Mouse (Mus musculus) limb, embryonic 11.5 days (tissue): Measurements from ENCODE around the gene Dnase2b. TPM values are rescaled to one million over a fixed set of nuclear protein-coding genes. Genes with fewer than 3 reads are reported as not detected.

ENCODE experiments used
- ATAC-seq: fragments of 200-750 bp; cut with Nextera tagmentation; 2 replicates; pipeline ENCODE4 v1.8.0; 2017; ENCODE audit warnings: low read depth; ENCODE audit not compliant: insufficient number of reproducible peaks, low FRiP score, low TSS enrichment
- DNase-seq: peaks from one replicate; pipeline ENCODE4 v3.0.0-alpha.2; 2015; ENCODE audit warnings: low spot score
- H3K27ac ChIP-seq: fragments of 300-500 bp; sonication (generic); replicated peaks from 2 replicates; pipeline ENCODE4 v1.5.1; 2014; ENCODE audit warnings: low read depth, mild to moderate bottlenecking, low read length
- H3K27me3 ChIP-seq: fragments of 300-500 bp; sonication (generic); 2 replicates; pipeline ENCODE4 v1.6.1; 2014; ENCODE audit warnings: mild to moderate bottlenecking, low read length, mixed read lengths; ENCODE audit not compliant: control insufficient read depth, insufficient read depth
- H3K36me3 ChIP-seq: fragments of 300-500 bp; sonication (generic); 2 replicates; pipeline ENCODE4 v1.6.1; 2014; ENCODE audit warnings: mild to moderate bottlenecking, low read length, moderate library complexity, mixed read lengths; ENCODE audit not compliant: control insufficient read depth, insufficient read depth
- H3K4me1 ChIP-seq: fragments of 300-500 bp; sonication (generic); 2 replicates; pipeline ENCODE4 v1.6.1; 2014; ENCODE audit warnings: low read length, mixed read lengths; ENCODE audit not compliant: control insufficient read depth, insufficient read depth
- H3K4me2 ChIP-seq: fragments of 300-500 bp; sonication (generic); 2 replicates; pipeline ENCODE4 v1.6.1; 2014; ENCODE audit warnings: low read depth, mild to moderate bottlenecking, moderate library complexity; ENCODE audit not compliant: severe bottlenecking
- H3K4me3 ChIP-seq: fragments of 300-500 bp; sonication (generic); 2 replicates; pipeline ENCODE4 v1.5.1; 2014; ENCODE audit warnings: low read depth, low read length
- H3K9ac ChIP-seq: fragments of 300-500 bp; sonication (generic); 2 replicates; pipeline ENCODE4 v1.6.1; 2014; ENCODE audit warnings: mild to moderate bottlenecking, low read length
- H3K9me3 ChIP-seq: fragments of 300-500 bp; sonication (generic); 2 replicates; pipeline ENCODE4 v1.6.1; 2016; ENCODE audit warnings: low read length; ENCODE audit not compliant: control insufficient read depth
- WGBS: fragments of 180-500 bp; shearing (Covaris S2); extraction: QIAGEN DNeasy Blood & Tissue Kit; methylation state at CpG from one replicate; pipeline ENCODE4 v1.1.7; 2014; 5-methylcytosine and 5-hydroxymethylcytosine counted together
- polyA plus RNA-seq: library from polyadenylated mRNA; unstranded; fragments of >200 nt; fragmentation: Nextera tagmentation; extraction: Ambion mirVana; gene quantifications from 2 replicates; pipeline ENCODE4 v1.2.1, GENCODE M21; 2014

Dnase2b gene
- polyA plus RNA-seq, 1 experiment from 2014 or later: not detected

- H3K9me3 ChIP-seq: no peaks in the 10 kb centered on the region
- H3K4me2 ChIP-seq: no peak overlapping the region
Measured at GRCm38 (mm10) chr3:146557507-146557906, 57.9 kb downstream of the Dnase2b start.

GRCm38 (mm10) chr3:146556567-146556966 lies 58.8 kb downstream of the Dnase2b start:
- no peaks in the 10 kb centered on the region for H3K9me3 ChIP-seq
- no peak for DNase-seq
- 81% methylated on average over 1 of the region's 1 CpGs for WGBS

More at GRCm38 (mm10) chr3:146557507-146557906, 57.9 kb downstream of the Dnase2b start:
- Histone ChIP-seq H3K4me1 (no peaks in the 10 kb centered on the region), H3K4me3 (no peak overlapping the region), H3K27me3 (no peaks in the 10 kb centered on the region), H3K9ac (no peak overlapping the region), H3K36me3 (no peaks in the 10 kb centered on the region), H3K27ac (no peak overlapping the region)
- ATAC-seq (no peak), DNase-seq (no peak)
- WGBS: 84% methylated on average over 6 of the region's 6 CpGs

GRCm38 (mm10) chr3:146554816-146555215 lies 60.6 kb downstream of the Dnase2b start:
- H3K36me3 ChIP-seq: no peaks in the 10 kb centered on the region
- no peaks in the 10 kb centered on the region for H3K4me1 ChIP-seq
- no peak overlapping the region for H3K4me3 ChIP-seq
- H3K4me2 ChIP-seq: no peak overlapping the region
- no peak overlapping the region for H3K27ac ChIP-seq
- H3K9me3 ChIP-seq: no peaks in the 10 kb centered on the region
- 90% methylated on average over 7 of the region's 7 CpGs for whole genome bisulfite sequencing
- H3K27me3 ChIP-seq: no peaks in the 10 kb centered on the region
- DNase-seq: no peak
- H3K9ac ChIP-seq: no peak overlapping the region
- ATAC-seq: no peak

More at GRCm38 (mm10) chr3:146556567-146556966, 58.8 kb downstream of the Dnase2b start:
- no peak for ATAC-seq
- H3K4me3 ChIP-seq: no peak overlapping the region
- H3K36me3 ChIP-seq: no peaks in the 10 kb centered on the region
- no peaks in the 10 kb centered on the region for H3K27me3 ChIP-seq
- H3K27ac ChIP-seq: no peak overlapping the region
- H3K9ac ChIP-seq: no peak overlapping the region
- H3K4me1 ChIP-seq: no peaks in the 10 kb centered on the region
- H3K4me2 ChIP-seq: no peak overlapping the region

DNA sequence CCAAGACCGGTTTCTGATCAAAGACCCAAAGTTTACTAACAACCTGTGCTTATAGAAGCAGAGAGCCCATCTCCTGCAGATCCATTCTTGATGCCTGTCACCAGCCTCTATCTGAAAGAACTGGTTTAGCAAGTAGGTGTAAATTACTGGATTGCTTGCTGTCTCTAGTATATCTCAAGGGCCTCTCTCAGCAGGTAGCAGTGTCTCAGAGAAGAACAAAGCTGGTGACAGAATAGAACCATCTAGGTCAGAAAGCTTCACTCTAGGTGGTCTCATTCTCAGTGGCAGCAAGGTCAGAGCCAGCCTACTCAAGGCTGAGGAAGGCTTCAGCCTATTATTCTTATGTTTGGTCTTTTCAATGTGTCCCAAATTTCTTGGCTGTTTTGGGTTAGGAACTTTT lies 71.8 kb downstream of the Dnase2b start:
- ATAC-seq (no peak), DNase-seq (no peak)
- Histone ChIP-seq H3K36me3 (no peaks in the 10 kb centered on the region), H3K27ac (no peak overlapping the region), H3K4me3 (no peak overlapping the region), H3K27me3 (no peaks in the 10 kb centered on the region), H3K4me2 (no peak overlapping the region), H3K9ac (no peak overlapping the region), H3K9me3 (no peaks in the 10 kb centered on the region), H3K4me1 (no peaks in the 10 kb centered on the region)
- WGBS: 14% methylated on average over 1 of the region's 1 CpGs

DNA sequence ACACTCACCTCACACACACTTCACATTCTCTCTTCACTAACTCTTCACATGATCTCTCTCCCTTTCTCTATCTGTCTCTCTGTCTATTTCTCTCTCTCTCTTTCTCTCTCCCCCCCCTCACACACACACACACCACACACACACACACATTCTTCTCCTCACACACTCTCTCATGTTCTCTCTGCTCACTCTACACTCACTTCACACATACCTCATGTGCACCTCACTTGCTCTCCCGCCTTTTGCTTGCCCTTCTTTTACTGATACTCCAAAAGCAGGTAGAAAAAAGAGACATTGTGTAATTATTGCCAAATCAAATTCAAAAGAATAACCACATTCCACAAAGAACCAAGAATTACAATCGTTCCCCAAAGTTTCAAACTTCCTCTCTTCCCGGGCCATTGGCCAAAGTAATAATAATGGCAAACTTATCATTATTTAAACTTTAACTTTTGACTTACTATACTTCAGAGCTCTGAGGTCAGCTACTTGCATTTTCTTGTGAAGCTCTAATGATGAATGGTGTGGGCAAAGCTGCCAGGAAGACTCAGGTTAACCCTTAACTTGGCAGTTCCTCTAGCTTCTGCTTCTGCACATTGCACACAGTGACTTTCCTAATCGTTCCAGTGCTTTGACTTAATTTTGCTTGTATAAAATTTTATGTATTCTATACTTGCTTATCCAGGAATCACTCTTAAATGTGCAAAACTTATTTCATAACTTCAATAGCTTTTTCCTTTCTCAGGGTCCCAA lies 74.7 kb downstream of the Dnase2b start:
- Histone ChIP-seq H3K9me3 (no peaks in the 10 kb centered on the region), H3K27me3 (no peaks in the 10 kb centered on the region), H3K36me3 (no peaks in the 10 kb centered on the region), H3K27ac (no peak overlapping the region), H3K9ac (no peak overlapping the region), H3K4me2 (no peak overlapping the region), H3K4me1 (no peaks in the 10 kb centered on the region), H3K4me3 (no peak overlapping the region)
- WGBS: 81% methylated on average over 4 of the region's 4 CpGs
- no peak for DNase-seq
- no peak for ATAC-seq

DNA sequence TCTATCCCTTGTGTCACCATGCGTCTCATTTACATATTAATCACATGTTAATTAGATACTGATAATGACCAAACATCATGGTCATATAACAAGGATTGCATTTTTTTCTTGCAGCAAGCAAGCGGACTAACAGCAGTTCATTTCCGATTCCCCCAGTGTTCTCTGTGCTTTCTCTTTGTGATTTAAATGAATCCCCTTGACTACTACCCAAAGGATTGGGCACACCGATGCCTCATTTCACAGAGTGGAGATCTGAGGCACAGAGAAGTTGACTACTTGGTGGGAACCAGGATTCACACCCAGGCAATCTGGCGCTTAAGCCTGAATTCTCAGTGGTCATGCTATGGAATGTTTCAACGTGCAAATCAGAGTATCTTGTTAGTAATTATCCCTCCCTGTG lies 80.4 kb downstream of the Dnase2b start:
- DNase-seq (no peak), ATAC-seq (no peak)
- H3K27ac ChIP-seq: no peak overlapping the region
- H3K4me3 ChIP-seq: no peak overlapping the region
- no peaks in the 10 kb centered on the region for H3K36me3 ChIP-seq
- no peak overlapping the region for H3K4me2 ChIP-seq
- no peaks in the 10 kb centered on the region for H3K27me3 ChIP-seq
- no peaks in the 10 kb centered on the region for H3K4me1 ChIP-seq
- H3K9me3 ChIP-seq: no peaks in the 10 kb centered on the region
- 66% methylated on average over 6 of the region's 6 CpGs for WGBS
- H3K9ac ChIP-seq: no peak overlapping the region

Other genes with a start within 250 kb of the Dnase2b start
- gene Ssx2ip, start 211.0 kb downstream of the Dnase2b start, polyA plus RNA-seq: 21.4 and 23.1 TPM in 2 replicates
- 5.7 and 7.1 TPM in 2 replicates for gene Ctbs, start 165.8 kb downstream of the Dnase2b start, polyA plus RNA-seq
- 6.4 and 9.6 TPM in 2 replicates for gene Spata1, start 115.8 kb downstream of the Dnase2b start, polyA plus RNA-seq
- 1,225 and 1,227 TPM in 2 replicates for gene Gng5, start 115.8 kb downstream of the Dnase2b start, polyA plus RNA-seq
- 72.5 and 74.7 TPM in 2 replicates for gene Rpf1, start 94.2 kb downstream of the Dnase2b start, polyA plus RNA-seq
- gene Uox, start 45.2 kb downstream of the Dnase2b start, polyA plus RNA-seq: not detected in 2 replicates
- gene 4930503B20Rik, start 35.7 kb upstream of the Dnase2b start, polyA plus RNA-seq: not detected in 2 replicates
- gene Samd13, start 70.0 kb upstream of the Dnase2b start, polyA plus RNA-seq: 0.57 and 1.3 TPM in 2 replicates
- 73.1 and 76.3 TPM in 2 replicates for gene Prkacb, start 197.4 kb upstream of the Dnase2b start, polyA plus RNA-seq
- 1.7 and 2.3 TPM in 2 replicates for gene Ttll7, start 236.8 kb upstream of the Dnase2b start, polyA plus RNA-seq